Mouse (Mus musculus) Patski (cell line): ENCODE results near the gene Rbpms2. TPM values are rescaled to one million over a fixed set of nuclear protein-coding genes. Genes with fewer than 3 reads are reported as not detected.
"Not testable (repeated sequence)": the region's sequence is repeated elsewhere in the genome, so short reads cannot be mapped to it uniquely, and the experiment has no call there.

ENCODE experiments used
- ATAC-seq: fragments of 100-300 bp; one replicate; pipeline ENCODE4 v1.8.0; 2021
- CTCF ChIA-PET: fragments of 350-600 bp; sonication (Branson Sonifier 250); formaldehyde crosslinking; loops from one replicate; lab custom pipeline; 2022; ENCODE audit warnings: inconsistent platforms; lab: Charles Lee
- POLR2A ChIA-PET: fragments of 350-600 bp; sonication (Branson Sonifier 250); formaldehyde crosslinking; loops from one replicate; lab custom pipeline; 2022; ENCODE audit warnings: antibody characterized with exemption, inconsistent platforms; lab: Charles Lee
- DNase-seq: peaks from one replicate; pipeline ENCODE4 v3.0.0-alpha.2; 2011; ENCODE audit warnings: low read depth, low spot score
- H3K27me3 ChIP-seq: fragments of 371-371 bp; one replicate; pipeline ENCODE4 v1.5.1; 2021
- CTCF ChIP-seq: fragments of 100-300 bp; IDR thresholded peaks from one replicate; pipeline ENCODE4 v1.5.1; 2021
- in situ Hi-C: fragments of 300-500 bp; cut with MboI; formaldehyde crosslinking; loops from 3 replicates; pipeline ENCODE4 v1.11.1; 2018; ENCODE audit warnings: low pct_unique_long_range_greater_than_20kb, mixed read lengths
- polyA plus RNA-seq: library from polyadenylated mRNA; unstranded; gene quantifications from one replicate; pipeline ENCODE4 v1.2.3, GENCODE M21; 2021

The Rbpms2 gene
- polyA plus RNA-seq, 1 experiment from 2014 or later, result 53.9 TPM

- CTCF ChIA-PET, result interaction anchor here (0.7 to 2.1 kb wide), 5 partner anchors 9 to 144 kb away, joined by 3 to 12 read pairs (median 3); no protein-coding TSS in a partner anchor
- no peak for ATAC-seq
- POLR2A ChIA-PET, result interaction anchor here (0.5 kb wide), 1 partner anchor 222 kb away, joined by 3 read pairs; no protein-coding TSS in a partner anchor
- no peaks in the 10 kb centered on the region for H3K27me3 ChIP-seq
- in situ Hi-C loops, result no loop called here
- TF ChIP-seq CTCF, result no peak
- no peak for DNase-seq
Measured at GRCm38 (mm10) chr9:65684704-65685103, 55.3 kb downstream of the Rbpms2 start.

DNA sequence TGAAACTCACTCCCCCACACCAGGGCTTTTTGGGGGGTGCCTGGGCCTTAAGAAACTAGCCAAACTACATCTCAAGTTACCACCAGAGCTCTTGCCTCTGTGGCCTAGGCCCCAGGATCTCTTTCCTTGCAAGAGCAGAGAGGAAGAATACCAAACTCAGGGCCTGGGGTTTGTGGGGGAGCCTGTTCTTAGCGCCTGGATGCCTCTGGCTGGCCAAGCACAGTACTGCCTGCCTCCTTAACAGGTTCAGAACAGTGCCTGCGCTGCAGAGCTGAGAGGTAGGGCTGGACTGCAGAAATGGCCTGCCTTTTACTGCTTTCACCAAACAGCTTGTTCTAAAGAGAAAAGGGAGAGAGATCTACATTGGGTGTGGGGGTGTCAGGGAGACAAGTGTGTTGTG is 60.4 kb downstream of the Rbpms2 start:
- in situ Hi-C loops, CTCF ChIA-PET, POLR2A ChIA-PET, DNase-seq, H3K27me3 ChIP-seq: not testable (repeated sequence)
- ATAC-seq, result peak; percentile 21

DNA sequence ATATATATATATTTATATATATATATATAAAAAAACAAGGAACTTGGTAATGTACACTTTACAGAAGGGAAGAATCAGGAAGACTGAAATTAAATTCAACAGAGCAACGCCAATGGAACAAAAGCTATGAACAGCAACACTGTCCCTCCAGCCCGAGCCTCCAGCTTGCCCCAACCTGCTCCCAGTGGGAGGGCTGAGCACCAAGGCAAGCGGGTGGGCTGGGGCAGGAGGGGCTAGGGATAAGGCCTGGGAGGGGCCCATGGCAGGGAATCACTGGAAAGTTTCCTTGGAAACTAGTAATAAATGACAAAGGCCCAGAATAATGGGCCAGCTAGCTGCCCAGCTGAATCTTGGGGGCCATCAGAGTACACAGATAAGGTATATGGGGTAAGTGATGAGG is 63.0 kb downstream of the Rbpms2 start:
- TF ChIP-seq CTCF, result no peak
- CTCF ChIA-PET, result interaction anchor here (1.0 to 1.9 kb wide), 2 partner anchors 87 to 136 kb away, joined by 3 to 7 read pairs; no protein-coding TSS in a partner anchor
- in situ Hi-C loops, result no loop called here
- ATAC-seq (no peak), DNase-seq (no peak)
- no peaks in the 10 kb centered on the region for H3K27me3 ChIP-seq
- POLR2A ChIA-PET, result no interaction called here

GRCm38 (mm10) chr9:65692959-65693603 is 63.6 kb downstream of the Rbpms2 start:
- H3K27me3 ChIP-seq, result no peaks in the 10 kb centered on the region
- DNase-seq (no peak), ATAC-seq (no peak)
- no peak for TF ChIP-seq CTCF
- ChIA-PET CTCF (interaction anchor here (1.4 to 1.9 kb wide), 2 partner anchors 8 to 87 kb away, joined by 3 to 7 read pairs; no protein-coding TSS in a partner anchor), POLR2A (no interaction called here)
- in situ Hi-C loops, result no loop called here

GRCm38 (mm10) chr9:65695646-65696045 is 66.2 kb downstream of the Rbpms2 start:
- no peaks in the 10 kb centered on the region for H3K27me3 ChIP-seq
- ChIA-PET POLR2A (interaction anchor here (0.5 kb wide), 1 partner anchor 71 kb away, joined by 4 read pairs; no protein-coding TSS in a partner anchor), CTCF (interaction anchor here (1.0 to 2.1 kb wide), 11 partner anchors 11 to 154 kb away, joined by 3 to 7 read pairs (median 4); no protein-coding TSS in a partner anchor)
- ATAC-seq (no peak), DNase-seq (no peak)
- TF ChIP-seq CTCF, result no peak
- in situ Hi-C loops, result loop anchor here (5.0 kb wide), 1 partner anchor 157 kb away; no protein-coding TSS in a partner anchor

GRCm38 (mm10) chr9:65696337-65696736 is 66.9 kb downstream of the Rbpms2 start:
- TF ChIP-seq CTCF, result no peak
- ChIA-PET POLR2A (no interaction called here), CTCF (interaction anchor here (1.0 to 2.1 kb wide), 9 partner anchors 12 to 149 kb away, joined by 3 to 7 read pairs (median 4); no protein-coding TSS in a partner anchor)
- DNase-seq, result no peak
- in situ Hi-C loops, result loop anchor here (5.0 kb wide), 1 partner anchor 156 kb away; no protein-coding TSS in a partner anchor
- H3K27me3 ChIP-seq, result no peaks in the 10 kb centered on the region
- no peak for ATAC-seq

GRCm38 (mm10) chr9:65697356-65697755 is 67.9 kb downstream of the Rbpms2 start:
- no peak for TF ChIP-seq CTCF
- in situ Hi-C loops, result loop anchor here (5.0 kb wide), 1 partner anchor 155 kb away; no protein-coding TSS in a partner anchor
- ChIA-PET CTCF (no interaction called here), POLR2A (no interaction called here)
- DNase-seq, result no peak
- no peaks in the 10 kb centered on the region for H3K27me3 ChIP-seq
- no peak for ATAC-seq

GRCm38 (mm10) chr9:65697992-65698391 is 68.5 kb downstream of the Rbpms2 start:
- ChIA-PET CTCF (no interaction called here), POLR2A (no interaction called here)
- no peak for ATAC-seq
- TF ChIP-seq CTCF, result no peak
- DNase-seq, result no peak
- no peaks in the 10 kb centered on the region for H3K27me3 ChIP-seq
- in situ Hi-C loops, result loop anchor here (5.0 kb wide), 1 partner anchor 154 kb away; no protein-coding TSS in a partner anchor

DNA sequence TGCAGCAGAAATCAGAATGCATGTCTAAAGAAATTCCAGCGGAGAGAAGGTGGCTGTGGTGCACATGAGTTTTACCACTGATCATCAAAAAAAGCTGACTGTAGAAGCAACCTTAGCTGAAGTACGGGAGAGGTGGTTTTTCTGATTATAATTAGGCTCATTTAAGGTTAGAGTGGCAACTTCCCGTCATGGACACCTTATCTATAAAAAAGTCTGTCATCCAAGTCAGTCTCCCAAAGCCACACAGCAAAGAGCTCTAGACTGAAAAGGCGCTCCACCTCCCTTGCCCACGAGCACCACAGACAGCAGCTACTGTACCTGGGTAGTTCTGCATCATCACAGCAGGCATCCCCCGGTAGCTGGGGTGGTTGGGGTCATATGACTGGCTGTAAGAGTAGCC is 71.1 kb downstream of the Rbpms2 start:
- in situ Hi-C loops, result no loop called here
- H3K27me3 ChIP-seq, result no peaks in the 10 kb centered on the region
- DNase-seq (no peak), ATAC-seq (no peak)
- no peak for TF ChIP-seq CTCF
- ChIA-PET CTCF (interaction anchor here (1.2 kb wide), 1 partner anchor 8 kb away, joined by 3 read pairs; no protein-coding TSS in a partner anchor), POLR2A (no interaction called here)

GRCm38 (mm10) chr9:65702286-65702685 is 72.8 kb downstream of the Rbpms2 start:
- CTCF ChIA-PET, result interaction anchor here (0.9 kb wide), 1 partner anchor 38 kb away, joined by 3 read pairs; no protein-coding TSS in a partner anchor
- in situ Hi-C loops, result no loop called here
- H3K27me3 ChIP-seq, result no peaks in the 10 kb centered on the region
- ATAC-seq (no peak), DNase-seq (no peak)
- TF ChIP-seq CTCF, result no peak
- POLR2A ChIA-PET, result no interaction called here

DNA sequence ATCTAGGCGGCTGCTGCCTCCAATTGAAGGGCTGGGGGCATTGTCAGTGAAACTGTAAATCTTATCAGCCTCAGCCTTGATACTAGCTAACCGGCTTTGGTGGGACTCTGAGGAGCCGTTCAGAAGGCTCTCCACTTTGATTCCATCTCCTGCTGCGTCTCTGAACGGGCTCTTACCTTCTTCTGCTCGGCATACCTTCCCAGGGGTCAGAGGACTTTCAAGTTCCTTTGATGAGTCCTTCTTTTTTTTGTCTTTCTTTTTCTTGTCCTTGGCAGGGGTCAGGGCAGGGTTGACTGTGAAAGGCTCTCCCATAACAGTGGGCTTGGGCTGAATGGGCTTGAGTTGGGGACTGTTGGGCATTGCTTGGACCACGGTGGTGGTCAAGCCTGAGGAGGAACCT is 73.8 kb downstream of the Rbpms2 start:
- in situ Hi-C loops, result no loop called here
- ATAC-seq, result no peak
- DNase-seq, result no peak
- CTCF ChIA-PET, result no interaction called here
- POLR2A ChIA-PET, result no interaction called here
- H3K27me3 ChIP-seq, result no peaks in the 10 kb centered on the region
- no peak for TF ChIP-seq CTCF
